Mouse (Mus musculus): Measurements from ENCODE around the gene Cr1l. TPM values are rescaled to one million over a fixed set of nuclear protein-coding genes. Genes with fewer than 3 reads are reported as not detected.

The Cr1l gene
- total and polyA plus RNA-seq, 3 experiments, result 76.1 to 134 (median 84.6) TPM

GRCm38 (mm10) chr1:195132070-195132469 lies 684 bp upstream of the Cr1l start:
- peaks cover 10% of the 10 kb centered on the region for H3K79me2 ChIP-seq (replicated peaks; ENCODE audit: control insufficient read depth, extremely low read depth, insufficient read depth, poor library complexity, severe bottlenecking)
- peak overlapping the region; percentile 94; the same call in 1 of the 2 replicates for H3K9ac ChIP-seq (ENCODE audit: insufficient read depth, low read depth)
- dilution Hi-C loops (cut with MboI; ENCODE audit: extremely low pct_ligation_motif_present, extremely low pct_unique_long_range_greater_than_20kb, low sequenced_read_pairs), result no loop called here
- peaks cover 6 to 18% of the 10 kb centered on the region in 2 experiments for H3K36me3 ChIP-seq (replicated peaks in 1 of 2; ENCODE audit: control insufficient read depth in 1 of 2, insufficient read depth in 1 of 2, low read length in 1 of 2)
- H3K27me3 ChIP-seq (replicated peaks), result no peaks in the 10 kb centered on the region
- H3K9me3 ChIP-seq (replicated peaks; ENCODE audit: low read length), result no peaks in the 10 kb centered on the region
- peak overlapping the region; percentile 60 to 72 (median 68) for H3K4me3 ChIP-seq (replicated peaks in 1 of 3; ENCODE audit: low read depth in 2 of 3, low read length in 2 of 3, poor library complexity in 1 of 3)
- DNase-seq (ENCODE audit: extremely low read depth), result peak; percentile 12
- no peak for TF ChIP-seq TCF12 (IDR thresholded peaks at IDR 0.05; ENCODE audit: low read depth, low read length)
- no peak for TF ChIP-seq CTCF (conservative IDR thresholded peaks at IDR 0.05 in 1 of 2, IDR thresholded peaks at IDR 0.05 in 1 of 2; ENCODE audit: low read depth in 2 of 2, low read length in 2 of 2)
- no peak for TF ChIP-seq SMC3 (IDR thresholded peaks at IDR 0.05; ENCODE audit: low read depth, low read length)
- no peak for TF ChIP-seq POLR2A (IDR thresholded peaks at IDR 0.05; ENCODE audit: low read depth, low read length)
- TF ChIP-seq MYC (IDR thresholded peaks at IDR 0.05; ENCODE audit: low read depth, low read length), result no peak
- no peak for TF ChIP-seq ZNF384 (IDR thresholded peaks at IDR 0.05; ENCODE audit: low read depth, low read length)
- TF ChIP-seq NELFE (IDR thresholded peaks at IDR 0.05; ENCODE audit: low read depth, low read length), result no peak
- TF ChIP-seq RAD21 (IDR thresholded peaks at IDR 0.05; ENCODE audit: low read depth, low read length), result no peak
- no peak for TF ChIP-seq SIN3A (IDR thresholded peaks at IDR 0.05; ENCODE audit: low read length)
- TF ChIP-seq MXI1 (IDR thresholded peaks at IDR 0.05; ENCODE audit: low read depth, low read length), result 0 out of 2 replicates have a peak, but pooled peaks have one; percentile 4
- TF ChIP-seq CHD1 (IDR thresholded peaks at IDR 0.05; ENCODE audit: low read depth, low read length), result 0 out of 2 replicates have a peak, but pooled peaks have one; percentile 39
- TF ChIP-seq NRF1 (IDR thresholded peaks at IDR 0.05; ENCODE audit: low read depth, low read length), result no peak
- no peak for TF ChIP-seq GABPA (IDR thresholded peaks at IDR 0.05; ENCODE audit: insufficient replicate concordance, low read depth, low read length)
- no peak for TF ChIP-seq MEF2A (IDR thresholded peaks at IDR 0.05; ENCODE audit: borderline replicate concordance, low read depth, low read length)
- TF ChIP-seq MAX (IDR thresholded peaks at IDR 0.05; ENCODE audit: low read length), result no peak
- no peak for TF ChIP-seq TBP (conservative IDR thresholded peaks at IDR 0.05; ENCODE audit: low read depth, low read length)
- TF ChIP-seq ZMIZ1 (IDR thresholded peaks at IDR 0.05; ENCODE audit: low read depth, low read length), result 0 out of 2 replicates have a peak, but pooled peaks have one; percentile 9
- no peak for TF ChIP-seq RCOR1 (conservative IDR thresholded peaks at IDR 0.05; ENCODE audit: low read depth, low read length)
- TF ChIP-seq BHLHE40 (IDR thresholded peaks at IDR 0.05; ENCODE audit: low read depth, low read length), result no peak
- TF ChIP-seq CHD2 (IDR thresholded peaks at IDR 0.05; ENCODE audit: low read length), result no peak
- TF ChIP-seq ELF1 (IDR thresholded peaks at IDR 0.05; ENCODE audit: low read depth, low read length), result no peak
- no peak for TF ChIP-seq HCFC1 (IDR thresholded peaks at IDR 0.05; ENCODE audit: low read depth, low read length)
- H3K4me1 ChIP-seq (ENCODE audit: control insufficient read depth in 1 of 2, insufficient read depth in 2 of 2), result peaks cover 0 to 23% of the 10 kb centered on the region in 2 experiments; a peak in 1 of 4 replicates
- H3K4me2 ChIP-seq (ENCODE audit: insufficient read depth, low read depth, poor library complexity, severe bottlenecking), result peak overlapping the region; percentile 98
- in situ Hi-C loops (cut with MboI; ENCODE audit: low pct_ligation_motif_present, low pct_unique_long_range_greater_than_20kb, low sequenced_read_pairs), result no loop called here
- H3K27ac ChIP-seq (ENCODE audit: insufficient read depth, low read depth), result no peak overlapping the region

GRCm38 (mm10) chr1:195131675-195132015 lies 259 bp upstream of the Cr1l start:
- in situ Hi-C loops (cut with MboI; ENCODE audit: low pct_ligation_motif_present, low pct_unique_long_range_greater_than_20kb, low sequenced_read_pairs) (no loop called here), dilution Hi-C loops (cut with MboI; ENCODE audit: extremely low pct_ligation_motif_present, extremely low pct_unique_long_range_greater_than_20kb, low sequenced_read_pairs) (no loop called here)
- DNase-seq (ENCODE audit: extremely low read depth), result no peak
- H3K4me2 ChIP-seq (ENCODE audit: insufficient read depth, low read depth, poor library complexity, severe bottlenecking), result peak overlapping the region; percentile 98; the same call in 1 of the 2 replicates
- TF ChIP-seq BHLHE40 (IDR thresholded peaks at IDR 0.05; ENCODE audit: low read depth, low read length) (peak; percentile 48; the same call in 1 of the 2 replicates), SIN3A (IDR thresholded peaks at IDR 0.05; ENCODE audit: low read length) (peak; percentile 45; the same call in 1 of the 2 replicates), TCF12 (IDR thresholded peaks at IDR 0.05; ENCODE audit: low read depth, low read length) (no peak), CHD1 (IDR thresholded peaks at IDR 0.05; ENCODE audit: low read depth, low read length) (0 out of 2 replicates have a peak, but pooled peaks have one; percentile 67), IRF4 (IDR thresholded peaks at IDR 0.05; ENCODE audit: low read depth, low read length) (no peak), USF1 (IDR thresholded peaks at IDR 0.05; ENCODE audit: low read depth, low read length) (no peak), HCFC1 (IDR thresholded peaks at IDR 0.05; ENCODE audit: low read depth, low read length) (no peak; the same call in 1 of the 2 replicates), MXI1 (IDR thresholded peaks at IDR 0.05; ENCODE audit: low read depth, low read length) (peak; percentile 17; the same call in 1 of the 2 replicates), MAFK (IDR thresholded peaks at IDR 0.05; ENCODE audit: insufficient replicate concordance, low read length) (no peak)
- peaks cover 0 to 23% of the 10 kb centered on the region in 2 experiments; a peak in 1 of 4 replicates for H3K4me1 ChIP-seq (ENCODE audit: control insufficient read depth in 1 of 2, insufficient read depth in 2 of 2)
- no peak overlapping the region for H3K27ac ChIP-seq (ENCODE audit: insufficient read depth, low read depth)
- peak overlapping the region; percentile 94 for H3K9ac ChIP-seq (ENCODE audit: insufficient read depth, low read depth)
- no peaks in the 10 kb centered on the region for H3K9me3 ChIP-seq (replicated peaks; ENCODE audit: low read length)
- peak overlapping the region; percentile 60 to 72 (median 68) for H3K4me3 ChIP-seq (replicated peaks in 1 of 3; ENCODE audit: low read depth in 2 of 3, low read length in 2 of 3, poor library complexity in 1 of 3)
- peaks cover 8 to 23% of the 10 kb centered on the region in 2 experiments for H3K36me3 ChIP-seq (replicated peaks in 1 of 2; ENCODE audit: control insufficient read depth in 1 of 2, insufficient read depth in 1 of 2, low read length in 1 of 2)
- no peaks in the 10 kb centered on the region for H3K27me3 ChIP-seq (replicated peaks)
- H3K79me2 ChIP-seq (replicated peaks; ENCODE audit: control insufficient read depth, extremely low read depth, insufficient read depth, poor library complexity, severe bottlenecking), result peaks cover 10% of the 10 kb centered on the region

Measured in CH12.LX (cell line).